Mouse (Mus musculus) ES-E14 (cell line): ENCODE data around the gene Agap1. TPM values are rescaled to one million over a fixed set of nuclear protein-coding genes. Genes with fewer than 3 reads are reported as not detected.

ENCODE experiments used
- DNase-seq: peaks from one replicate; pipeline ENCODE4 v3.0.0-alpha.2; 2013; ENCODE audit warnings: low read depth, low spot score
- H3K27ac ChIP-seq: 2 replicates; pipeline ENCODE4 v1.5.1; 2012; ENCODE audit warnings: low read depth, mild to moderate bottlenecking, low read length, moderate library complexity, mixed read lengths; ENCODE audit not compliant: poor library complexity, insufficient read depth, severe bottlenecking
- H3K36me3 ChIP-seq: 2 replicates; pipeline ENCODE4 v1.6.1; 2012; ENCODE audit warnings: mild to moderate bottlenecking, low read length, moderate library complexity, mixed read lengths; ENCODE audit not compliant: control insufficient read depth, poor library complexity, insufficient read depth, severe bottlenecking
- H3K4me1 ChIP-seq, 2 experiments: fragments of 150-350 bp in 1 of 2; sonication (generic) in 1 of 2; 2 replicates each; pipeline ENCODE4 v1.6.1; 2012; ENCODE audit warnings: low read length in 2 of 2, mild to moderate bottlenecking in 1 of 2, mixed read lengths in 1 of 2; ENCODE audit not compliant: control insufficient read depth in 2 of 2, insufficient read depth in 2 of 2, poor library complexity in 1 of 2
- H3K4me3 ChIP-seq, 2 experiments: fragments of 150-350 bp in 1 of 2; sonication (generic) in 1 of 2; 2 replicates each; pipeline ENCODE4 v1.5.1; 2012; ENCODE audit warnings: low read length in 2 of 2, low read depth in 1 of 2, mild to moderate bottlenecking in 1 of 2, mixed read lengths in 1 of 2; ENCODE audit not compliant: insufficient read depth in 1 of 2, poor library complexity in 1 of 2, severe bottlenecking in 1 of 2
- H3K9ac ChIP-seq: 2 replicates; pipeline ENCODE4 v1.6.1; 2012; ENCODE audit warnings: low read depth, mild to moderate bottlenecking, low read length, mixed read lengths; ENCODE audit not compliant: poor library complexity, insufficient read depth, severe bottlenecking
- H3K9me3 ChIP-seq: fragments of 150-350 bp; sonication (generic); 2 replicates; pipeline ENCODE4 v1.6.1; 2012; ENCODE audit warnings: low read depth, mild to moderate bottlenecking, low read length; ENCODE audit not compliant: control insufficient read depth, insufficient read depth
- CHD2 ChIP-seq: IDR thresholded peaks from 2 replicates; pipeline ENCODE4 v1.6.1; 2014; ENCODE audit warnings: mild to moderate bottlenecking, low read depth, low read length, inconsistent platforms
- HCFC1 ChIP-seq: IDR thresholded peaks from 2 replicates; pipeline ENCODE4 v1.6.1; 2012; ENCODE audit warnings: low read length, inconsistent platforms, borderline replicate concordance; ENCODE audit not compliant: insufficient read depth
- MAFK ChIP-seq: IDR thresholded peaks from 2 replicates; pipeline ENCODE4 v1.6.1; 2014; ENCODE audit warnings: mild to moderate bottlenecking, low read depth, low read length, inconsistent platforms; ENCODE audit not compliant: insufficient read depth
- ZC3H11A ChIP-seq: IDR thresholded peaks from 2 replicates; pipeline ENCODE4 v1.6.1; 2012; ENCODE audit warnings: low read depth, mild to moderate bottlenecking, inconsistent platforms, low read length, borderline replicate concordance
- ZNF384 ChIP-seq: IDR thresholded peaks from 2 replicates; pipeline ENCODE4 v1.6.1; 2012; ENCODE audit warnings: low read depth, low read length, inconsistent platforms
- in situ Hi-C, 2 experiments: fragments of 600-800 bp; cut with MboI; formaldehyde crosslinking; loops; one replicate each; pipeline ENCODE4 v1.15.1; 2025; ENCODE audit warnings: low sequenced_read_pairs in 2 of 2, inconsistent platforms in 1 of 2; ENCODE audit not compliant: unreplicated experiment in 2 of 2
- total RNA-seq: library from RNA; depleted of rRNA; stranded (reverse); fragments of 300-350 nt; gene quantifications from 2 replicates; pipeline ENCODE4 v1.2.3, GENCODE M21; 2012

Gene Agap1
- total RNA-seq, 1 experiment: 19.8 TPM

GRCm38 (mm10) chr1:89724957-89725356 is 270.4 kb downstream of the Agap1 start:
- DNase-seq: no peak
- Histone ChIP-seq H3K27ac (no peak overlapping the region), H3K9me3 (no peaks in the 10 kb centered on the region), H3K4me1 (peaks cover 0 to 8% of the 10 kb centered on the region in 2 experiments; a peak in 1 of 4 replicates), H3K4me3 (no peak overlapping the region), H3K9ac (no peak overlapping the region), H3K36me3 (no peaks in the 10 kb centered on the region; the same call in 1 of the 2 replicates)
- in situ Hi-C loops: no loop called here
- TF ChIP-seq HCFC1 (no peak), MAFK (no peak), CHD2 (no peak), ZC3H11A (no peak), ZNF384 (no peak)

- no peak overlapping the region for H3K4me3 ChIP-seq
- no peak for DNase-seq
- H3K4me1 ChIP-seq: peaks cover 0 to 8% of the 10 kb centered on the region in 2 experiments; a peak in 1 of 4 replicates
- TF ChIP-seq ZC3H11A (no peak), ZNF384 (no peak), HCFC1 (no peak), MAFK (no peak), CHD2 (no peak)
- in situ Hi-C loops: no loop called here
- no peak overlapping the region for H3K9ac ChIP-seq
- H3K36me3 ChIP-seq: peaks cover 2% of the 10 kb centered on the region; the same call in 1 of the 2 replicates
- H3K9me3 ChIP-seq: no peaks in the 10 kb centered on the region
- no peak overlapping the region for H3K27ac ChIP-seq
Measured at GRCm38 (mm10) chr1:89728481-89728880, 273.9 kb downstream of the Agap1 start.

DNA sequence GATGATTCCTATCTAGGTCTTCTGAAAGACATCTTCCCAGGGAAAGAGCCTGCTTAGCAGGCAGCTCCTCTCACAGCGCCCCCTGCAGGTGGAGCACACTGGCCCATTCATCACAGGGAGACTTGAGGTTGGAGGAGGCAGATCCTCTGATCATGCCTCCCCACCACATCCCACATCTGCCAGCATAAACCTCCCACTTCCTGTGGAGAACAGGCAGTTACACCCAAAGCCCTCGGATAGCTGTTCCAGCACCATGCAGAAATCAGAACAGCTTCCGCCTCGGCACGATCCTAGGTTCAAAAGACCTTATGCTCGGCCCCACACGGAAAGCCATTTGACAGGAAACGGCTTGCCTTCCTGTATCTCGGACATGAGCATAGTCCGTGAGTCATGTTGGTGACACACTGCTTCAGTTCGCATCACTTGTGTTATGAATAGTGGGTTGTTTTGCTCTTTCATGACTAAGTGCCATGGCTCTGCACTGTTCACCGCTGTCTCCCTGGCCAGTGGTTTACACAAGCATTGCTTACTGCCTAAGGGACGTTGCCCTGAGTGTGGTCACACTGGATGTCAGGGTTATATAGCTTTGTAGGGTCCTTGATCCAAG is 276.1 kb downstream of the Agap1 start:
- in situ Hi-C loops: no loop called here
- TF ChIP-seq MAFK: no peak
- TF ChIP-seq CHD2: no peak
- TF ChIP-seq ZNF384: no peak
- no peak for TF ChIP-seq HCFC1
- no peak for TF ChIP-seq ZC3H11A
- H3K4me1 ChIP-seq: no peaks in the 10 kb centered on the region
- no peak overlapping the region for H3K4me3 ChIP-seq
- no peaks in the 10 kb centered on the region for H3K9me3 ChIP-seq
- DNase-seq: peak; percentile 19
- no peak overlapping the region for H3K9ac ChIP-seq
- no peak overlapping the region for H3K27ac ChIP-seq
- H3K36me3 ChIP-seq: peaks cover 2% of the 10 kb centered on the region; the same call in 1 of the 2 replicates

- Histone ChIP-seq H3K27ac (no peak overlapping the region), H3K36me3 (peaks cover 3% of the 10 kb centered on the region; the same call in 1 of the 2 replicates), H3K9me3 (no peaks in the 10 kb centered on the region), H3K4me3 (no peak overlapping the region), H3K9ac (no peak overlapping the region), H3K4me1 (no peaks in the 10 kb centered on the region)
- no peak for TF ChIP-seq MAFK
- TF ChIP-seq ZC3H11A: no peak
- TF ChIP-seq ZNF384: no peak
- no peak for TF ChIP-seq HCFC1
- no peak for TF ChIP-seq CHD2
- DNase-seq: no peak
- in situ Hi-C loops: no loop called here
Measured at GRCm38 (mm10) chr1:89734368-89734767, 279.8 kb downstream of the Agap1 start.

DNA sequence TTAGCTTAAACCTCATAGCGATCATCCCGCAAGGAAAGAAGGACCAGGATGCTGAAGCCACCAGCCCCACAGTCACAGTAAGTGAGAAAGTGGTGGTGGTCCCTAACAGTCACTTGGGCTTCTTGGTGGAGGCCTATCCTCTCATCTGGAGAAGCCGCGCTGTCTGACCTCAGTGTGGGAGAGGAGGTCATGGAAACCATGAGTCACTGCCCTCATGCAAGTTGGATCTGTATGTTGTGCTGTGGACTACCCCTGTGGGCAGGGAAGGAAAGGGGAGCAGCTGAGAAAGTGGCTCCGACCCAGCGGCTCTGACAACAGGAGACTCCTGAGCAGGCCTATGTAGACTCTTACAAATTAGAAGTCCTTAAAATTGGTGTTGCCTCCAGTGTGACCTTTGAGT is 280.5 kb downstream of the Agap1 start:
- in situ Hi-C loops: no loop called here
- TF ChIP-seq HCFC1 (no peak), MAFK (no peak), ZNF384 (no peak), CHD2 (no peak), ZC3H11A (no peak)
- Histone ChIP-seq H3K27ac (no peak overlapping the region), H3K36me3 (peaks cover 3% of the 10 kb centered on the region; the same call in 1 of the 2 replicates), H3K9ac (no peak overlapping the region), H3K4me3 (no peak overlapping the region), H3K4me1 (no peaks in the 10 kb centered on the region), H3K9me3 (no peaks in the 10 kb centered on the region)
- DNase-seq: no peak
